Mouse (Mus musculus) heart, embryonic 16.5 days (tissue): ENCODE data around the gene Nup85. TPM values are rescaled to one million over a fixed set of nuclear protein-coding genes. Genes with fewer than 3 reads are reported as not detected.

Experiments
- ATAC-seq: fragments of 200-750 bp; cut with Nextera tagmentation; replicated peaks from 2 replicates; pipeline ENCODE4 v1.8.0; 2017; ENCODE audit warnings: moderate number of reproducible peaks; ENCODE audit not compliant: insufficient read depth, low FRiP score; ENCODE audit errors: extremely low read depth
- H3K27ac ChIP-seq: fragments of 300-500 bp; sonication (generic); 2 replicates; pipeline ENCODE4 v1.5.1; 2014; ENCODE audit warnings: mild to moderate bottlenecking, low read length, control low read depth, moderate library complexity
- H3K27me3 ChIP-seq: fragments of 300-500 bp; sonication (generic); 2 replicates; pipeline ENCODE4 v1.6.1; 2014; ENCODE audit warnings: low read length, mixed read lengths; ENCODE audit not compliant: control insufficient read depth, insufficient read depth
- H3K36me3 ChIP-seq: fragments of 300-500 bp; sonication (generic); 2 replicates; pipeline ENCODE4 v1.6.1; 2014; ENCODE audit not compliant: control insufficient read depth, insufficient read depth
- H3K4me1 ChIP-seq: fragments of 300-500 bp; sonication (generic); 2 replicates; pipeline ENCODE4 v1.6.1; 2014; ENCODE audit warnings: low read length, mixed read lengths; ENCODE audit not compliant: control insufficient read depth, insufficient read depth
- H3K4me2 ChIP-seq: fragments of 300-500 bp; sonication (generic); 2 replicates; pipeline ENCODE4 v1.6.1; 2014; ENCODE audit warnings: low read depth, mild to moderate bottlenecking, control low read depth, low read length
- H3K4me3 ChIP-seq: fragments of 300-500 bp; sonication (generic); 2 replicates; pipeline ENCODE4 v1.5.1; 2014; ENCODE audit warnings: mild to moderate bottlenecking, control low read depth, low read length
- H3K9ac ChIP-seq: fragments of 300-500 bp; sonication (generic); 2 replicates; pipeline ENCODE4 v1.6.1; 2014; ENCODE audit warnings: low read length, control low read depth
- H3K9me3 ChIP-seq: fragments of 300-500 bp; sonication (generic); replicated peaks from 2 replicates; pipeline ENCODE4 v1.6.1; 2016; ENCODE audit warnings: low read length; ENCODE audit not compliant: control insufficient read depth
- WGBS: fragments of 180-500 bp; shearing (Covaris S2); extraction: QIAGEN DNeasy Blood & Tissue Kit; methylation state at CpG from one replicate; pipeline ENCODE4 v1.1.7; 2014; 5-methylcytosine and 5-hydroxymethylcytosine counted together
- polyA plus RNA-seq: library from polyadenylated mRNA; unstranded; fragments of >200 nt; fragmentation: Nextera tagmentation; extraction: Ambion mirVana; gene quantifications from 2 replicates; pipeline ENCODE4 v1.2.1, GENCODE M21; 2015

Gene Nup85
- polyA plus RNA-seq = 107 and 117 TPM in 2 replicates

GRCm38 (mm10) chr11:115564064-115564809 is at the start of gene Nup85:
Gene Nup85 (plus strand): TSS chr11:115564434.
- Histone ChIP-seq H3K36me3 (peaks cover 23% of the 10 kb centered on the region), H3K9me3 (no peaks in the 10 kb centered on the region), H3K4me3 (peak within 1 kb of the TSS; percentile 81), H3K4me1 (peaks cover 10% of the 10 kb centered on the region), H3K9ac (peak within 1 kb of the TSS; percentile 78), H3K27me3 (no peaks in the 10 kb centered on the region), H3K4me2 (peak within 1 kb of the TSS; percentile 75), H3K27ac (peak within 1 kb of the TSS; percentile 84)
- peak; percentile 88 for ATAC-seq
- under 1% methylated on average over 42 of the region's 42 CpGs for WGBS

- WGBS = 66% methylated on average over 6 of the region's 6 CpGs
- no peak overlapping the region for H3K4me3 ChIP-seq
- ATAC-seq = no peak
- H3K27ac ChIP-seq = 0 out of 2 replicates have a peak overlapping the region, but pooled peaks have one; percentile 14
- no peaks in the 10 kb centered on the region for H3K36me3 ChIP-seq
- no peak overlapping the region for H3K4me2 ChIP-seq
- H3K4me1 ChIP-seq = peaks cover 42% of the 10 kb centered on the region
- no peak overlapping the region for H3K9ac ChIP-seq
- no peaks in the 10 kb centered on the region for H3K27me3 ChIP-seq
- H3K9me3 ChIP-seq = no peaks in the 10 kb centered on the region
Observed at GRCm38 (mm10) chr11:115515021-115515420, 49.2 kb upstream of the Nup85 start.

GRCm38 (mm10) chr11:115516942-115517341 is 47.3 kb upstream of the Nup85 start:
- Histone ChIP-seq H3K27ac (no peak overlapping the region), H3K4me2 (no peak overlapping the region), H3K4me3 (no peak overlapping the region), H3K9me3 (no peaks in the 10 kb centered on the region), H3K9ac (no peak overlapping the region), H3K36me3 (no peaks in the 10 kb centered on the region), H3K27me3 (no peaks in the 10 kb centered on the region), H3K4me1 (peaks cover 30% of the 10 kb centered on the region)
- ATAC-seq = no peak
- 72% methylated on average over 5 of the region's 5 CpGs for WGBS

GRCm38 (mm10) chr11:115518693-115519092 is 45.5 kb upstream of the Nup85 start:
- peaks cover 19% of the 10 kb centered on the region for H3K4me1 ChIP-seq
- no peak overlapping the region for H3K4me2 ChIP-seq
- H3K27me3 ChIP-seq = no peaks in the 10 kb centered on the region
- peak overlapping the region; percentile 56 for H3K27ac ChIP-seq
- no peak for ATAC-seq
- peak overlapping the region; percentile 48 for H3K9ac ChIP-seq
- H3K4me3 ChIP-seq = no peak overlapping the region
- no peaks in the 10 kb centered on the region for H3K9me3 ChIP-seq
- H3K36me3 ChIP-seq = peaks cover 3% of the 10 kb centered on the region; the same call in 1 of the 2 replicates
- 50% methylated on average over 9 of the region's 9 CpGs for WGBS

GRCm38 (mm10) chr11:115519581-115519980 is 44.7 kb upstream of the Nup85 start:
- H3K27ac ChIP-seq = peak overlapping the region; percentile 77
- H3K27me3 ChIP-seq = no peaks in the 10 kb centered on the region

GRCm38 (mm10) chr11:115520218-115520617 is 44.0 kb upstream of the Nup85 start:
- 68% methylated on average over 2 of the region's 2 CpGs for WGBS
- H3K4me1 ChIP-seq = peaks cover 17% of the 10 kb centered on the region
- ATAC-seq = peak; percentile 81
- H3K4me3 ChIP-seq = no peak overlapping the region
- peak overlapping the region; percentile 52; the same call in 1 of the 2 replicates for H3K9ac ChIP-seq
- no peaks in the 10 kb centered on the region for H3K27me3 ChIP-seq
- no peaks in the 10 kb centered on the region for H3K9me3 ChIP-seq
- no peak overlapping the region for H3K4me2 ChIP-seq
- peak overlapping the region; percentile 91 for H3K27ac ChIP-seq
- H3K36me3 ChIP-seq = peaks cover 12% of the 10 kb centered on the region; the same call in 1 of the 2 replicates

More at GRCm38 (mm10) chr11:115519581-115519980, 44.7 kb upstream of the Nup85 start:
- H3K36me3 ChIP-seq = peaks cover 10% of the 10 kb centered on the region; the same call in 1 of the 2 replicates
- no peak overlapping the region for H3K4me2 ChIP-seq
- H3K9ac ChIP-seq = no peak overlapping the region
- H3K4me3 ChIP-seq = no peak overlapping the region
- peaks cover 19% of the 10 kb centered on the region for H3K4me1 ChIP-seq
- 79% methylated on average over 3 of the region's 3 CpGs for WGBS
- no peak for ATAC-seq
- no peaks in the 10 kb centered on the region for H3K9me3 ChIP-seq

GRCm38 (mm10) chr11:115521080-115521479 is 43.2 kb upstream of the Nup85 start:
- no peak overlapping the region for H3K4me3 ChIP-seq
- H3K36me3 ChIP-seq = peaks cover 21% of the 10 kb centered on the region
- H3K9ac ChIP-seq = no peak overlapping the region
- no peaks in the 10 kb centered on the region for H3K27me3 ChIP-seq
- H3K4me1 ChIP-seq = peaks cover 17% of the 10 kb centered on the region
- peak overlapping the region; percentile 91 for H3K27ac ChIP-seq
- no peaks in the 10 kb centered on the region for H3K9me3 ChIP-seq
- 81% methylated on average over 4 of the region's 4 CpGs for WGBS
- no peak overlapping the region for H3K4me2 ChIP-seq
- no peak for ATAC-seq

- H3K27me3 ChIP-seq = no peaks in the 10 kb centered on the region
- no peak overlapping the region for H3K9ac ChIP-seq
- no peak overlapping the region for H3K27ac ChIP-seq
- no peak for ATAC-seq
- WGBS = 89% methylated on average over 2 of the region's 2 CpGs
- H3K9me3 ChIP-seq = no peaks in the 10 kb centered on the region
- no peak overlapping the region for H3K4me2 ChIP-seq
- peaks cover 14% of the 10 kb centered on the region for H3K4me1 ChIP-seq
- no peak overlapping the region for H3K4me3 ChIP-seq
- peaks cover 30% of the 10 kb centered on the region for H3K36me3 ChIP-seq
Observed at GRCm38 (mm10) chr11:115522238-115522637, 42.0 kb upstream of the Nup85 start.

GRCm38 (mm10) chr11:115522703-115523102 is 41.5 kb upstream of the Nup85 start:
- H3K27me3 ChIP-seq = no peaks in the 10 kb centered on the region
- no peak overlapping the region for H3K4me2 ChIP-seq
- peaks cover 30% of the 10 kb centered on the region for H3K36me3 ChIP-seq
- no peak overlapping the region for H3K27ac ChIP-seq
- H3K4me1 ChIP-seq = peaks cover 14% of the 10 kb centered on the region
- 75% methylated on average over 2 of the region's 2 CpGs for WGBS
- H3K9ac ChIP-seq = no peak overlapping the region
- H3K9me3 ChIP-seq = no peaks in the 10 kb centered on the region
- H3K4me3 ChIP-seq = no peak overlapping the region
- ATAC-seq = no peak
